Mouse (Mus musculus) small intestine, adult 2 months (tissue): ENCODE results near the gene P4htm. TPM values are rescaled to one million over a fixed set of nuclear protein-coding genes. Genes with fewer than 3 reads are reported as not detected.
A peak's percentile ranks its signal among the peaks of the same experiment; 100 is the strongest.

Experiments used
- H3K27ac ChIP-seq: fragments of 200-500 bp; 2 replicates; pipeline ENCODE4 v1.5.1; 2012; ENCODE audit warnings: low read depth, low read length, control low read depth, inconsistent platforms; ENCODE audit not compliant: insufficient read depth
- H3K27me3 ChIP-seq: fragments of 200-500 bp; 2 replicates; pipeline ENCODE4 v1.6.1; 2012; ENCODE audit warnings: mild to moderate bottlenecking, moderate library complexity, low read length, inconsistent platforms; ENCODE audit not compliant: control insufficient read depth, insufficient read depth
- H3K36me3 ChIP-seq: fragments of 200-500 bp; 2 replicates; pipeline ENCODE4 v1.6.1; 2012; ENCODE audit warnings: mild to moderate bottlenecking, low read length, control low read depth, inconsistent platforms; ENCODE audit not compliant: control insufficient read depth, insufficient read depth
- H3K4me1 ChIP-seq: fragments of 200-500 bp; 2 replicates; pipeline ENCODE4 v1.6.1; 2012; ENCODE audit warnings: low read length, inconsistent platforms, mixed read lengths; ENCODE audit not compliant: control insufficient read depth, insufficient read depth, insufficient read length
- H3K4me3 ChIP-seq: fragments of 200-500 bp; 2 replicates; pipeline ENCODE4 v1.5.1; 2012; ENCODE audit warnings: low read depth, mild to moderate bottlenecking, control low read depth, inconsistent platforms, low read length, moderate library complexity
- CTCF ChIP-seq: fragments of 200-500 bp; IDR thresholded peaks from 2 replicates; pipeline ENCODE4 v1.5.1; 2012; ENCODE audit warnings: low read depth, mild to moderate bottlenecking, control low read depth, inconsistent platforms, low read length, moderate library complexity, mixed read lengths; ENCODE audit not compliant: insufficient replicate concordance, insufficient read length; ENCODE audit errors: extremely low read depth
- POLR2A ChIP-seq: fragments of 200-500 bp; IDR thresholded peaks from 2 replicates; pipeline ENCODE4 v1.6.1; 2012; ENCODE audit warnings: low read depth, mild to moderate bottlenecking, control low read depth, inconsistent platforms, low read length, moderate library complexity
- WGBS: fragments of 180-500 bp; shearing (Covaris S2); methylation state at CpG from one replicate; pipeline ENCODE4 v1.1.7; 2018; 5-methylcytosine and 5-hydroxymethylcytosine counted together
- polyA plus RNA-seq: library from polyadenylated mRNA; depleted of rRNA; stranded (reverse); fragments of >200 nt; gene quantifications from 2 replicates; pipeline ENCODE4 v1.2.3, GENCODE M21; 2012; rRNA removed

P4htm gene
- polyA plus RNA-seq: 3.8 and 4.8 TPM in 2 replicates

GRCm38 (mm10) chr9:108596998-108597764 is at the start of gene P4htm:
Gene P4htm, minus strand, starts transcription at chr9:108597667.
- H3K4me1 ChIP-seq: peaks cover 3% of the 10 kb centered on the region; the same call in 1 of the 2 replicates
- TF ChIP-seq CTCF (no peak), POLR2A (no peak)
- peak within 1 kb of the TSS; percentile 64 for H3K4me3 ChIP-seq
- H3K27me3 ChIP-seq: no peaks in the 10 kb centered on the region
- WGBS: 4% methylated on average over 69 of the region's 69 CpGs
- H3K27ac ChIP-seq: no peak within 1 kb of the TSS
- no peaks in the 10 kb centered on the region for H3K36me3 ChIP-seq

GRCm38 (mm10) chr9:108639825-108640224 is 42.4 kb upstream of the P4htm start:
- Histone ChIP-seq H3K4me1 (no peaks in the 10 kb centered on the region), H3K27ac (no peak overlapping the region), H3K27me3 (no peaks in the 10 kb centered on the region), H3K4me3 (no peak overlapping the region), H3K36me3 (peaks cover 26% of the 10 kb centered on the region)
- TF ChIP-seq POLR2A: no peak
- TF ChIP-seq CTCF: no peak
- WGBS: 87% methylated on average over 2 of the region's 2 CpGs

GRCm38 (mm10) chr9:108635415-108635814 is 37.9 kb upstream of the P4htm start:
- no peaks in the 10 kb centered on the region for H3K27me3 ChIP-seq
- H3K36me3 ChIP-seq: peaks cover 12% of the 10 kb centered on the region
- H3K27ac ChIP-seq: no peak overlapping the region
- 0 out of 2 replicates have a peak, but pooled peaks cover 2% of the 10 kb centered on the region for H3K4me1 ChIP-seq
- H3K4me3 ChIP-seq: no peak overlapping the region
- TF ChIP-seq POLR2A: no peak
- TF ChIP-seq CTCF: no peak
- WGBS: 62% methylated on average over 2 of the region's 2 CpGs

GRCm38 (mm10) chr9:108633846-108634245 is 36.4 kb upstream of the P4htm start:
- Histone ChIP-seq H3K4me3 (no peak overlapping the region), H3K36me3 (peaks cover 14% of the 10 kb centered on the region), H3K4me1 (0 out of 2 replicates have a peak, but pooled peaks cover 2% of the 10 kb centered on the region), H3K27ac (no peak overlapping the region), H3K27me3 (no peaks in the 10 kb centered on the region)
- no peak for TF ChIP-seq POLR2A
- WGBS: 42% methylated on average over 2 of the region's 2 CpGs

- Histone ChIP-seq H3K27me3 (no peaks in the 10 kb centered on the region), H3K4me1 (0 out of 2 replicates have a peak, but pooled peaks cover 2% of the 10 kb centered on the region), H3K36me3 (peaks cover 18% of the 10 kb centered on the region), H3K27ac (no peak overlapping the region), H3K4me3 (no peak overlapping the region)
- 62% methylated on average over 5 of the region's 5 CpGs for WGBS
- no peak for TF ChIP-seq CTCF
- TF ChIP-seq POLR2A: no peak
These were observed 34.9 kb upstream of the P4htm start for GRCm38 (mm10) chr9:108632375-108632774.

GRCm38 (mm10) chr9:108631631-108632256 is 34.3 kb upstream of the P4htm start:
- no peak for TF ChIP-seq CTCF
- TF ChIP-seq POLR2A: no peak
- Histone ChIP-seq H3K4me3 (no peak overlapping the region), H3K4me1 (0 out of 2 replicates have a peak, but pooled peaks cover 2% of the 10 kb centered on the region), H3K27ac (no peak overlapping the region), H3K27me3 (no peaks in the 10 kb centered on the region), H3K36me3 (peaks cover 18% of the 10 kb centered on the region)
- 62% methylated on average over 5 of the region's 5 CpGs for WGBS

- Histone ChIP-seq H3K27me3 (no peaks in the 10 kb centered on the region), H3K36me3 (peaks cover 17% of the 10 kb centered on the region), H3K4me3 (no peak overlapping the region), H3K4me1 (0 out of 2 replicates have a peak, but pooled peaks cover 2% of the 10 kb centered on the region), H3K27ac (no peak overlapping the region)
- TF ChIP-seq CTCF (no peak), POLR2A (no peak)
- 53% methylated on average over 1 of the region's 1 CpGs for WGBS
These were observed 33.2 kb upstream of the P4htm start for GRCm38 (mm10) chr9:108630683-108631082.
